Mouse (Mus musculus): ENCODE data around the gene Cbr3.

Cbr3 gene

GRCm38 (mm10) chr16:93711411-93712188, 28.6 kb downstream of the Cbr3 start, which contains the start of gene Dop1b:
Gene Dop1b, plus strand, starts transcription at chr16:93711904.
- DNase-seq (ENCODE audit: low spot score) = peak; percentile 100

DNA sequence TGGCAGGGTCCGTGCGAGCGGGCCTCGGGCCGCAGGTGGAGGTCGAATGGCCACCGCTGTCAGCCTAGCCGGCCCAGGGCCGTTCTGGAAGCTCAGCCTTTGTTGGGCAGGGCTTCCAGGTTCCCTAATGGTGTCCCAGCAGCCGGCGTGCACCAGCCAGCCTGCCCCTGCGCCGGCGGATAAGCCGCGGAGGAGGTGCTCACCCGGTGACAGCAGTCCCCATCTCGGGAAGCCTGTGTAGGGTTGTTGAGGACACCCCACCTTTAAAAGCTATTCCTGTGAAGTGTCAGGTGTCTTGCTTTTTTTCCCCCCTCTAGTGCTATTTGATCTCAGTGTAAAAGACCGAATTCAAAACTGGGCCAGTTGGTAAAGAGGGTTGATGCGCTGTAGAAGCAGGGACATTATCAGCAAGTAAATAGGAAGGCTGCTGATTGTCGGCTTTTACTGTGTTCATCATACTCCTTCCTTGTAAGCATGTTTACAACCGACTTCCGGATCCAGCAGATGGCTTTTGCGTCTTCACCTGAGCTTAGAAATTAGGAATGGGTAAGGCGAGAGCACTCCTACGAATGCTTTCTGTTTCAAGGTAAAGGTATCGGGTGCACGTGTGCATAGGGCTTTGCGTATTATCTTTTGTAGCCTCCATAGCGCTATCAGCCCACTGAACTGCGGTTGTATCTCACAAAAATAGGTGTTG, 29.3 kb downstream of the Cbr3 start:
- DNase-seq (ENCODE audit: low spot score) = no peak

- no peak for DNase-seq (ENCODE audit: low spot score)
Observed at GRCm38 (mm10) chr16:93712966-93713365, 30.0 kb downstream of the Cbr3 start.

DNA sequence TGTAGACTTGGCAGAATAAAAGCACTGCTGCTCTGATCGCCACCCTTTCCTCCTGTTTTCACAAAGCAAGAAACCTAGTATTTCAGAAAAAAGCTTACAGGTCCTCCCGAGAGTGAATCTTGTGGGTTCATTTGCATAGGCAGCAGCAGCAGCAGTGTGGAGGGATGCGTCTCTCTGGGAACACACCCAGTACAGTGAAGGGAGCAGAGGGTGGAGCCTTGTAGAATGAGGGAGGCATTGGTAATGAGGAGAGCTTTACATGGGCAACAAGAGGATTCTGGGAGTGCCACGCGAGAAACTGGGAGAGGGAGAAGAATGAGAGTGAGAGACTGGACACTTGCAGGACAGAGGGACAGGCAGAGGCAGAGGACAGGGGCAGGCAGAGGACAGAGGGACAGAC, 31.4 kb downstream of the Cbr3 start:
- no peak for DNase-seq (ENCODE audit: low spot score)

- DNase-seq (ENCODE audit: low spot score) = no peak
Observed at GRCm38 (mm10) chr16:93715826-93716225, 32.8 kb downstream of the Cbr3 start.

DNA sequence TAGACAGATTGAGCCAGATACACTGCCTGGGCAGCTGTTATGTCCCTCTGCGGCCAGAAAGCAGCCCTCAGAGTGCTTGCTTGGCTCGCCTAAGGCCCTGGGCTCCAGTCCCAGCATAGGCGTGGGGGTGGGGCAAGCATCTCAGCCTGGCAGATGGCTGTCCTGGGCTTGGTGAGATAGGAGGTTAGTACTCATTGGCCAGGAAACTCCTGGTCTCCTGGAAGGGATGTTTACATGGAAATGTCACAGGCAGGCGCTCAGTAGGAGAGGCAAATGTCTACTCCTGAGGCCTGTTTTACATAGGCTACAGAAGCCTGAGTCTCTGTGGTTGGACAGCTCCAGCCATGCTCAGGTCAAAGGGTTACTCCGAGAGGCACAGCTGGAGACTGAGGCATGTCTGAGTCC, 34.3 kb downstream of the Cbr3 start:
- peak; percentile 58 for DNase-seq (ENCODE audit: low spot score)

DNA sequence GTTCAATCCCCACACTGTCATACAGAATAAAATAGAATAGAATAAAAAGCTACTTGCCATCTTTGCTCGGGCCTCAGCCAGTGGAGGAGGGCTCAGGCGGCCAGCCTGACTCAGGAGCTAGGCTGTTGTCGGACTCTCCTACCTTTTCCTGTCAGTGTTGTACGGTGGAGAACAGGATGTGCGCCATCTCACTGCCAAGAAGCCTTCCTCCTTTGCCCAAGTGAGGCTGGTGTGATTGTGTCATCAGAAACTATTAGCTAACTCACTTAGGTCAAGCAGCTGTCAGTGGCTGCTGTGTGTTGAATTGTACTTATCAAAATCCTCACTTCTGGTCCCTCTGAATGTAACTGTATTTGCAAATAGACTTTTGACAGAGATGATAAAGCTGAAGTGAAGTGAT, 38.8 kb downstream of the Cbr3 start:
- no peak for DNase-seq (ENCODE audit: low spot score)

GRCm38 (mm10) chr16:93722476-93722875, 39.5 kb downstream of the Cbr3 start:
- DNase-seq (ENCODE audit: low spot score) = no peak

GRCm38 (mm10) chr16:93725417-93726144, 42.6 kb downstream of the Cbr3 start:
- no peak for DNase-seq (ENCODE audit: low spot score)

DNA sequence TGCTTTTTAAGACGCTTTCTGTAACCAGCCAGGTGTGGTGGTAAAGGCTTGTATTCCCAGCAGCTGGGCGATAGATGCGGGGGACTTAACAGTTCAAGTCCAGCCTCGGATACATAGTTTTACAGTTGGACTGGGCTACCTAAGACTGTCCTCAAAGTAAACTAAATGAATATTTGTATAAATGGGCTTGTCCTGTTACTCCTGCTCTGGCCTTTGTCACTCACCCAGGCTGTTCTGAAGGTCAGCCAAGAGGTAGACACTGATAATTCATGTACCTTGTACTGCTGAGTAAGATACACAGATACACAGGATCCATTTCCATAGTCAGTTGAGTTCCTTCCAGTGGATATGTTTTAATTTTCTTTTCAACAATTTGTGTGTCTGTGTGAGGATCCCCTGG, 43.2 kb downstream of the Cbr3 start:
- no peak for DNase-seq (ENCODE audit: low spot score)

- no peak for DNase-seq (ENCODE audit: low spot score)
Observed at GRCm38 (mm10) chr16:93728676-93729075, 45.7 kb downstream of the Cbr3 start.

DNA sequence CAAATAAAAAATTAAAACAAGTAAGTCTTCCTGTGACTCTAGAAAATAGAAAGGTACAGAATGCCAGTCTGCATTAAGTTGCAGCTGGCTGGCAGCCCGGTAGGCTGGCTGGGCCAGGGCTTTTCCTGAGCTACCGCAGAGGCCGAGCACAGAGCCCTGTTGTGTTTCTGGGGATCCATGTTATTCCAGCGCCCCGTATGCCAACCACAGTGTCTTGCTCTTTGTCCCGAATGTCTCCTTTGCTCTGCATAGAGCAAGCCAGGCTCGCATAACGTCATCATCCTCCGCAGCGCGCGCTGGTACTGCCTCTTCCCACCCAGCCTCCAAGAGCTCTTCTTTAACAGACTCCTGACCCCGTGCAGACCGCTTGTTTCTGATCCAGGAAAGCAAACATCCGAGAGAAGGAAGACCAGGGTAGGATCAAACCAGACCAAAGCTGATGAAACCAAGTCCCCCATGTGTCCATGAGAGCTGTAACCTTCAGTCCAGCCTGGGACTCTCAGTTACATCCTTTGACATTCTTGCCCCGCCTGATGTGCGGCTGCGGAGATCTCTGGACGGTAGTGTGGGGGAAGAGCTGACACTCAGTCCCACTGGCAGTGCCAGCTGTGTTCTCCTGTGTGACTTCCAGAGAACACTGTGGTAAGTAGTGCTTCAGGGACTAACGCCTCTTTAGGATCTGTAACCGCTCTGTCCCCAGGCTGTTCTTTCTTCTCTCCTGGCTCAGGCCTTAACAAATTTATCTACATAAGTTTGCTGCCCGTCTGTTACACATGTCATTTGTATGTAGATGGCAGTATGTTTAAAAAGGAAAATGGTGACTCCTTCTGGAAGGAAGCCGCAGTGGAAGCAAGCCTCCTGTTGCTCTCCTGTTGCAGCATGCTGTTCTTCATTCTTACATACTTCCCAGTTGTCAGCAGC, 47.0 kb downstream of the Cbr3 start:
- DNase-seq (ENCODE audit: low spot score) = no peak

DNA sequence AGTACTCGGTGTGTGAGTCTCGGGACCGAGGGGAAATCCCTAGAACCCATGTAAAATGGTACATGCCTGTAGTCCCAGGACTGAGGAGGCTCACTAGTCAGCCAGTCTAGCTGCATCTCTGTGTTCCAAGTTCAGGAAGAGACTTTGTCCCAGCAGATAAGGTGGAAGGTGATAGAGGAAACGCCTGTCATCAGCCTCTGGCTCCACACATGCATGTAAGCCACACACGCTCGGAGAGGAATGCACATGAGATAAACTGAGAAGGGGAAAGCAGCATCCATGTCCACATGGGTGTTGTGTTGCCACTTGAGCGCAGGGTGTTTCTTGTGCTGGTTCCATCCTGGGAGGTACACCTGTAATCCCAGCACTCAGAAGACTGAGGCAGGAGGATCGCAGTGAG, 48.3 kb downstream of the Cbr3 start:
- no peak for DNase-seq (ENCODE audit: low spot score)

GRCm38 (mm10) chr16:93732875-93733569, 50.0 kb downstream of the Cbr3 start:
- DNase-seq (ENCODE audit: low spot score) = no peak

DNA sequence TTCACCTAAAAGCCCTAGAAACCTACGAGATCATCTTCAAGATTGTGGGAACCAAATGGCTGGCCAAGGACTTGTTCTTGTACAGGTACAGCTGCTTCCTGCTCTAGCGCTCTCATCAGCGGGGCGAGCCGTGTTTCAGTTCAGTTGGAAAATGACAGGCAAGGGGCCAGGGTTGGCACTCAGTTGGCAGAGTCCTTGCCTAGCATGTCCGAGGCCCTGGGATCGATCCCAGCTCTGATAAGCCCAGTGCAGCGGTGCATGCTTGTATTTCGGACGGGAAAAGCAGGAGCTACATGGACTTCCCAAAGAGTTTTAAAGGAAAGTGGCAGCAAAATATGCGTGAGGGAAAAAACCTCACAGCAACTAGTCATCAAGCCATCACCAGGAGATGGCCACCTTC, 56.2 kb downstream of the Cbr3 start:
- no peak for DNase-seq (ENCODE audit: low spot score)

Measured in ovary, postnatal 14 days (tissue).